Mouse (Mus musculus) myocyte (in vitro differentiated cells): ENCODE measurements around the gene Gm37240. TPM values are rescaled to one million over a fixed set of nuclear protein-coding genes. Genes with fewer than 3 reads are reported as not detected.

Experiments used
- H3K27me3 ChIP-seq: one replicate; pipeline ENCODE4 v1.6.1; 2011; ENCODE audit not compliant: control insufficient read depth, insufficient read depth, insufficient read length
- H3K36me3 ChIP-seq: one replicate; pipeline ENCODE4 v1.6.1; 2011; ENCODE audit not compliant: control insufficient read depth, insufficient read depth
- H3K4me2 ChIP-seq: one replicate; pipeline ENCODE4 v1.6.1; 2011; ENCODE audit warnings: low read depth, control low read depth
- H3K4me3 ChIP-seq: one replicate; pipeline ENCODE4 v1.5.1; 2011; ENCODE audit warnings: mild to moderate bottlenecking, control low read depth, moderate library complexity
- H3K79me2 ChIP-seq: one replicate; pipeline ENCODE4 v1.6.1; 2011; ENCODE audit not compliant: control insufficient read depth, insufficient read depth
- H3ac ChIP-seq: one replicate; pipeline ENCODE4 v1.6.1; 2011; ENCODE audit not compliant: control insufficient read depth, insufficient read length
- CEBPB ChIP-seq: IDR thresholded peaks from 2 replicates; pipeline ENCODE4 v1.6.1; 2011; ENCODE audit warnings: mild to moderate bottlenecking, moderate library complexity; ENCODE audit not compliant: poor library complexity, insufficient read depth, severe bottlenecking
- E2F4 ChIP-seq: IDR thresholded peaks from one replicate; pipeline ENCODE4 v1.6.1; 2011; ENCODE audit warnings: mild to moderate bottlenecking, control low read depth, moderate library complexity; ENCODE audit not compliant: insufficient read depth
- MAX ChIP-seq: IDR thresholded peaks from one replicate; pipeline ENCODE4 v1.6.1; 2011; ENCODE audit warnings: low read depth, mild to moderate bottlenecking, control low read depth
- MYOD1 ChIP-seq, 3 experiments: IDR thresholded peaks; one replicate each; pipeline ENCODE4 v1.6.1; 2011; ENCODE audit warnings: control low read depth in 2 of 3, low read depth in 2 of 3, mild to moderate bottlenecking in 2 of 3, moderate library complexity in 1 of 3; ENCODE audit not compliant: insufficient read length in 2 of 3, control insufficient read depth in 1 of 3
- MYOG ChIP-seq, 3 experiments: IDR thresholded peaks; one replicate each; pipeline ENCODE4 v1.6.1; 2011; ENCODE audit warnings: control low read depth in 2 of 3, low read depth in 2 of 3, mild to moderate bottlenecking in 2 of 3; ENCODE audit not compliant: insufficient read length in 2 of 3, control insufficient read depth in 1 of 3, insufficient read depth in 1 of 3
- POLR2A ChIP-seq: IDR thresholded peaks from one replicate; pipeline ENCODE4 v1.6.1; 2011; ENCODE audit warnings: low read depth, mild to moderate bottlenecking, control low read depth, moderate library complexity; ENCODE audit not compliant: insufficient read length
- POLR2AphosphoS2 ChIP-seq: IDR thresholded peaks from one replicate; pipeline ENCODE4 v1.6.1; 2011; ENCODE audit warnings: low read depth, control low read depth; ENCODE audit not compliant: insufficient read length
- REST ChIP-seq: IDR thresholded peaks from one replicate; pipeline ENCODE4 v1.6.1; 2011; ENCODE audit warnings: mild to moderate bottlenecking, control low read depth, moderate library complexity; ENCODE audit not compliant: insufficient read depth, insufficient read length
- SRF ChIP-seq: IDR thresholded peaks from one replicate; pipeline ENCODE4 v1.6.1; 2011; ENCODE audit warnings: low read depth; ENCODE audit not compliant: control insufficient read depth, insufficient read length
- TCF12 ChIP-seq: IDR thresholded peaks from one replicate; pipeline ENCODE4 v1.6.1; 2011; ENCODE audit warnings: mild to moderate bottlenecking, control low read depth; ENCODE audit not compliant: poor library complexity, insufficient read depth, severe bottlenecking
- TCF3 ChIP-seq: IDR thresholded peaks from one replicate; pipeline ENCODE4 v1.6.1; 2011; ENCODE audit warnings: low read depth, control low read depth; ENCODE audit not compliant: insufficient read length
- USF1 ChIP-seq: IDR thresholded peaks from one replicate; pipeline ENCODE4 v1.6.1; 2011; ENCODE audit warnings: low read depth, mild to moderate bottlenecking, control low read depth, moderate library complexity
- polyA plus RNA-seq: library from polyadenylated mRNA; unstranded; fragments of >200 nt; fragmentation: generic; extraction: Trizol; gene quantifications from one replicate; pipeline ENCODE4 v1.2.1, GENCODE M21; 2012; ENCODE audit warnings: missing spikeins

Gene Gm37240
- polyA plus RNA-seq, 1 experiment, result 8.7 TPM

DNA sequence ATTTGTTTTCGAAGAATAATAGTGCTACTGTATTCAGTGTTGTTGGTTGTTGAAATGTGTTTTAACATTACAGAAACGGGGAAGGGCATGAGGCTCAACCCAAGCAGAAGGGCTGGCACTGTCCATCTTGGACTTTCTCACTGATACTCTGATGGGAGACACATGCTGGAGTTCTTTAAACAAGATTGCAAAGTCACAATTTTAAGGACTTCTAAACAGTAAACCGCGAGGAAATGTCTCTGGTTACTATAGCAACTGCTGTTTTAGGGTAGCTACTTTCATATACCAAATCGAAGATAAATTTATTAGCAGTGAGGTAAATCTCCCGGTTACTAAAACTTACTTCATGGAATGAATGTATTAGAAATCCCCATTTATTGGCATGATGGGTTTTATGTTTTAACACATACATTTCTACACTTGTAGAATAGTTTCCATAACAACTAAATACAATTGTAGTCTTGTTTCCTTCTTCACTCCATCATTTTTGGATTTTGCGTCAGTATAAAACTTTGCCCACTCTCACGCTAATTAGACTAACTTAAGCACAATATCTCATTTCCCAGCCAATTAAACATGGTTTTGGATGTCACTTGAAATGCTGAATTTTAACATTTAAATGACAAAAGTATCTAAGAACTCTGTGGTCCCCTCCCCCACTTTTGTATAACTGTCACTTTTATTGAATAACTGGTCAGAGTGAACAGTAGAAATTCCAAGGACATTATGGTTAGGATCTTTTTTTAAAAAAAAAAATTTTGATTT is 932.1 kb downstream of the Gm37240 start:
- Histone ChIP-seq H3K36me3 (no peaks in the 10 kb centered on the region), H3ac (no peak overlapping the region), H3K4me2 (no peak overlapping the region), H3K79me2 (peaks cover 12% of the 10 kb centered on the region), H3K4me3 (no peak overlapping the region), H3K27me3 (no peaks in the 10 kb centered on the region)
- TF ChIP-seq MYOD1 (IDR thresholded peaks at IDR 0.05; ENCODE audit: control insufficient read depth in 1 of 3, insufficient read length in 2 of 3, low read depth in 2 of 3) (no peak), MAX (no peak), POLR2A (no peak), TCF12 (no peak), REST (no peak), TCF3 (no peak), MYOG (IDR thresholded peaks at IDR 0.05; ENCODE audit: control insufficient read depth in 1 of 3, insufficient read depth in 1 of 3, insufficient read length in 2 of 3, low read depth in 2 of 3) (no peak), CEBPB (no peak), E2F4 (no peak), SRF (no peak), USF1 (no peak), POLR2AphosphoS2 (no peak)

DNA sequence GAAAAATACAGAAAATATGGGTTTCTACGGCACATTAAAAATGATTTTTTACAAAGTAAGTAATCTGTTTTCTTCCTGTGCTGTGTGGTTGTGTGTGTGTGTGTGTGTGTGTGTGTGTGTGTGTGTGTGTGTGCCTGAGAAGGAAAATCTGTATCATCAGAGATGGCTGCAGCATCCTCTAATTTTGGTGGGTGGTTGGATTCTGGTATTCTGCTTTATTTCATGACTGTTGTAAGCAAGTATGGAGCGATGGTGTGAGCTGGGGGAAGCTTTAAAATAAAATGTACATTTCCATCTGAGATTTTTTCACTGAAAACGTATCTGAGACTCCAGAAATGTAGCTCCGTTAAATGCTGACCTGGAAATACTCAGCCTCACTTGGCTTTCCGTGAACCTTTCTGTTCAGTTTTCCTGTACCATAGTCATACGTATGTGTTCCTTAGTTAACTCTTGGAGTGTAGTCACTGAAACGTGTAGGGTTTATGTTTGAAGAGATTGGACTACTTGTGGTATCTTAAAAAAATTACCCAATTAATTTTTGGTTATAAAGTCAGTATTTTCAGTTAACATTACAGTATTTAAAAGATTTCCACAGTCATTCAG is 934.6 kb downstream of the Gm37240 start:
- no peaks in the 10 kb centered on the region for H3K36me3 ChIP-seq
- H3K4me2 ChIP-seq, result peak overlapping the region; percentile 95
- no peaks in the 10 kb centered on the region for H3K27me3 ChIP-seq
- peak overlapping the region; percentile 24 for H3K4me3 ChIP-seq
- H3K79me2 ChIP-seq, result peaks cover 12% of the 10 kb centered on the region
- no peak overlapping the region for H3ac ChIP-seq
- TF ChIP-seq TCF3, result no peak
- no peak for TF ChIP-seq CEBPB
- TF ChIP-seq REST, result no peak
- TF ChIP-seq USF1, result no peak
- TF ChIP-seq MYOD1 (IDR thresholded peaks at IDR 0.05; ENCODE audit: control insufficient read depth in 1 of 3, insufficient read length in 2 of 3, low read depth in 2 of 3), result no peak
- TF ChIP-seq POLR2A, result no peak
- TF ChIP-seq MAX, result no peak
- TF ChIP-seq SRF, result no peak
- no peak for TF ChIP-seq TCF12
- no peak for TF ChIP-seq MYOG (IDR thresholded peaks at IDR 0.05; ENCODE audit: control insufficient read depth in 1 of 3, insufficient read depth in 1 of 3, insufficient read length in 2 of 3, low read depth in 2 of 3)
- TF ChIP-seq POLR2AphosphoS2, result no peak
- no peak for TF ChIP-seq E2F4

DNA sequence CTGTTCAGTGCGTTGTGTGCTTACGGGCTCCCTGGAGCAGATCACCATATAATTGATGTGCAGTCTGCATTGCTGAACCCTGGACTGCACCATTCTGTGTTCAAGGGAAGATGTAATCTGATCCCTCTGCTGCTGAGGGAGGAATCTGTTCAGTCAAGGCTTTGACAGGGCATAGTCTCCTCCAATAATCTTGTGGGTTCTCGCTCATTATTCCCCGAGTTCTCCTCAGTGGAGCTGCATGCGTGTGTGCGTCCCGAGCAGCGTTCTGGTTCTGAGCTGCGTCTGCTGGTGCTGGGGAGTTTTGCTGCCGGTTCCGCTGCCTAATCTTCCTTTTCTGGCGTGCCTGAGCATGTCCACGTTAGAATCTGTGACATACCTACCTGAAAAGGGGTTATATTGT is 935.2 kb downstream of the Gm37240 start:
- TF ChIP-seq E2F4 (no peak), TCF3 (no peak), MYOD1 (IDR thresholded peaks at IDR 0.05; ENCODE audit: control insufficient read depth in 1 of 3, insufficient read length in 2 of 3, low read depth in 2 of 3) (no peak), POLR2A (peak; percentile 58), MAX (no peak), USF1 (no peak), POLR2AphosphoS2 (peak; percentile 26), TCF12 (no peak), SRF (no peak), MYOG (IDR thresholded peaks at IDR 0.05; ENCODE audit: control insufficient read depth in 1 of 3, insufficient read depth in 1 of 3, insufficient read length in 2 of 3, low read depth in 2 of 3) (no peak), REST (no peak), CEBPB (no peak)
- H3K4me2 ChIP-seq, result peak overlapping the region; percentile 95

GRCm38 (mm10) chr3:84951698-84952097 is 935.6 kb downstream of the Gm37240 start:
- Histone ChIP-seq H3K27me3 (no peaks in the 10 kb centered on the region), H3ac (no peak overlapping the region), H3K4me2 (peak overlapping the region; percentile 95), H3K79me2 (peaks cover 12% of the 10 kb centered on the region), H3K36me3 (no peaks in the 10 kb centered on the region), H3K4me3 (peak overlapping the region; percentile 24)
- no peak for TF ChIP-seq POLR2A
- TF ChIP-seq MYOD1 (IDR thresholded peaks at IDR 0.05; ENCODE audit: control insufficient read depth in 1 of 3, insufficient read length in 2 of 3, low read depth in 2 of 3), result no peak
- no peak for TF ChIP-seq TCF12
- TF ChIP-seq CEBPB, result no peak
- no peak for TF ChIP-seq SRF
- TF ChIP-seq MAX, result no peak
- TF ChIP-seq TCF3, result no peak
- no peak for TF ChIP-seq E2F4
- no peak for TF ChIP-seq POLR2AphosphoS2
- no peak for TF ChIP-seq REST
- no peak for TF ChIP-seq MYOG (IDR thresholded peaks at IDR 0.05; ENCODE audit: control insufficient read depth in 1 of 3, insufficient read depth in 1 of 3, insufficient read length in 2 of 3, low read depth in 2 of 3)
- TF ChIP-seq USF1, result no peak

More for the DNA sequence above, 935.2 kb downstream of the Gm37240 start:
- no peaks in the 10 kb centered on the region for H3K36me3 ChIP-seq
- H3K27me3 ChIP-seq, result no peaks in the 10 kb centered on the region
- H3K79me2 ChIP-seq, result peaks cover 12% of the 10 kb centered on the region
- H3ac ChIP-seq, result no peak overlapping the region
- peak overlapping the region; percentile 24 for H3K4me3 ChIP-seq
